Mouse (Mus musculus) lung, postnatal 4 days (tissue): Measurements from ENCODE around the gene Btbd16.

ENCODE experiments used
- DNase-seq, 2 experiments: peaks; one replicate each; pipeline ENCODE4 v3.0.0; 2021

Btbd16 gene

GRCm38 (mm10) chr7:130819624-130820023 lies 45.8 kb downstream of the Btbd16 start:
- no peak for DNase-seq

GRCm38 (mm10) chr7:130823992-130824391 lies 50.1 kb downstream of the Btbd16 start:
- DNase-seq: no peak

- DNase-seq: no peak
These were observed 52.5 kb downstream of the Btbd16 start for GRCm38 (mm10) chr7:130826343-130826742.

- peak in 1 of 2 experiments; percentile 73 for DNase-seq
These were observed 53.6 kb downstream of the Btbd16 start for GRCm38 (mm10) chr7:130827431-130827830.

- DNase-seq: no peak
These were observed 54.1 kb downstream of the Btbd16 start for GRCm38 (mm10) chr7:130827844-130828403.

- DNase-seq: no peak
These were observed 54.6 kb downstream of the Btbd16 start for GRCm38 (mm10) chr7:130828475-130828874.

GRCm38 (mm10) chr7:130831586-130831985 lies 57.7 kb downstream of the Btbd16 start:
- DNase-seq: no peak

- DNase-seq: no peak
These were observed 60.4 kb downstream of the Btbd16 start for GRCm38 (mm10) chr7:130834299-130834698.

- peak in 1 of 2 experiments; percentile 44 for DNase-seq
These were observed 61.3 kb downstream of the Btbd16 start for GRCm38 (mm10) chr7:130834958-130835861.

- DNase-seq: no peak
These were observed 62.2 kb downstream of the Btbd16 start for GRCm38 (mm10) chr7:130836066-130836465.

- peak in 1 of 2 experiments; percentile 34 for DNase-seq
These were observed 64.2 kb downstream of the Btbd16 start for GRCm38 (mm10) chr7:130837941-130838657.

- DNase-seq: no peak
These were observed 64.8 kb downstream of the Btbd16 start for GRCm38 (mm10) chr7:130838658-130839025.

- no peak for DNase-seq
These were observed 65.7 kb downstream of the Btbd16 start for GRCm38 (mm10) chr7:130839380-130840100.

GRCm38 (mm10) chr7:130847164-130847718 lies 73.4 kb downstream of the Btbd16 start:
- peak; percentile 37 to 46 for DNase-seq

GRCm38 (mm10) chr7:130854684-130855292 lies 80.9 kb downstream of the Btbd16 start:
- peak; percentile 45 to 73 for DNase-seq

- DNase-seq: peak; percentile 34 to 63
These were observed 81.8 kb downstream of the Btbd16 start for GRCm38 (mm10) chr7:130855681-130856080.

- no peak for DNase-seq
These were observed 84.1 kb downstream of the Btbd16 start for GRCm38 (mm10) chr7:130857973-130858372.

GRCm38 (mm10) chr7:130859926-130860325 lies 86.1 kb downstream of the Btbd16 start:
- DNase-seq: no peak

GRCm38 (mm10) chr7:130860721-130861142 lies 86.9 kb downstream of the Btbd16 start:
- DNase-seq: peak; percentile 50 to 72

- no peak for DNase-seq
These were observed 88.6 kb downstream of the Btbd16 start for GRCm38 (mm10) chr7:130862501-130862900.

- no peak for DNase-seq
These were observed 90.8 kb downstream of the Btbd16 start for GRCm38 (mm10) chr7:130864711-130865110.
